Mouse (Mus musculus) midbrain, embryonic 10.5 days (tissue): Measurements from ENCODE around the gene Rgl1. TPM values are rescaled to one million over a fixed set of nuclear protein-coding genes. Genes with fewer than 3 reads are reported as not detected.

ENCODE experiments used
- DNase-seq: peaks from one replicate; pipeline ENCODE4 v3.0.0-alpha.2; 2017; ENCODE audit warnings: low spot score
- H3K27ac ChIP-seq: fragments of 300-500 bp; sonication (generic); replicated peaks from 2 replicates; pipeline ENCODE4 v1.5.1; 2016; ENCODE audit warnings: mild to moderate bottlenecking
- H3K27me3 ChIP-seq: fragments of 300-500 bp; sonication (generic); 2 replicates; pipeline ENCODE4 v1.6.1; 2016; ENCODE audit warnings: low read depth, mild to moderate bottlenecking; ENCODE audit not compliant: poor library complexity, severe bottlenecking
- H3K36me3 ChIP-seq: fragments of 300-500 bp; sonication (generic); 2 replicates; pipeline ENCODE4 v1.6.1; 2016; ENCODE audit warnings: mild to moderate bottlenecking, moderate library complexity
- H3K4me1 ChIP-seq: fragments of 300-500 bp; sonication (generic); 2 replicates; pipeline ENCODE4 v1.6.1; 2016
- H3K4me3 ChIP-seq: fragments of 300-500 bp; sonication (generic); 2 replicates; pipeline ENCODE4 v1.5.1; 2016; ENCODE audit warnings: mild to moderate bottlenecking, moderate library complexity
- H3K9me3 ChIP-seq: fragments of 300-500 bp; sonication (generic); replicated peaks from 2 replicates; pipeline ENCODE4 v1.6.1; 2016; ENCODE audit warnings: mild to moderate bottlenecking
- WGBS: fragments of 180-500 bp; shearing (Covaris S2); methylation state at CpG from one replicate; pipeline ENCODE4 v1.1.7; 2016; 5-methylcytosine and 5-hydroxymethylcytosine counted together
- polyA plus RNA-seq: library from polyadenylated mRNA; unstranded; fragments of >200 nt; fragmentation: Nextera tagmentation; extraction: Ambion mirVana; gene quantifications from 2 replicates; pipeline ENCODE4 v1.2.1, GENCODE M21; 2016

Gene Rgl1
- polyA plus RNA-seq, 1 experiment from 2014 or later: 23.2 TPM

DNA sequence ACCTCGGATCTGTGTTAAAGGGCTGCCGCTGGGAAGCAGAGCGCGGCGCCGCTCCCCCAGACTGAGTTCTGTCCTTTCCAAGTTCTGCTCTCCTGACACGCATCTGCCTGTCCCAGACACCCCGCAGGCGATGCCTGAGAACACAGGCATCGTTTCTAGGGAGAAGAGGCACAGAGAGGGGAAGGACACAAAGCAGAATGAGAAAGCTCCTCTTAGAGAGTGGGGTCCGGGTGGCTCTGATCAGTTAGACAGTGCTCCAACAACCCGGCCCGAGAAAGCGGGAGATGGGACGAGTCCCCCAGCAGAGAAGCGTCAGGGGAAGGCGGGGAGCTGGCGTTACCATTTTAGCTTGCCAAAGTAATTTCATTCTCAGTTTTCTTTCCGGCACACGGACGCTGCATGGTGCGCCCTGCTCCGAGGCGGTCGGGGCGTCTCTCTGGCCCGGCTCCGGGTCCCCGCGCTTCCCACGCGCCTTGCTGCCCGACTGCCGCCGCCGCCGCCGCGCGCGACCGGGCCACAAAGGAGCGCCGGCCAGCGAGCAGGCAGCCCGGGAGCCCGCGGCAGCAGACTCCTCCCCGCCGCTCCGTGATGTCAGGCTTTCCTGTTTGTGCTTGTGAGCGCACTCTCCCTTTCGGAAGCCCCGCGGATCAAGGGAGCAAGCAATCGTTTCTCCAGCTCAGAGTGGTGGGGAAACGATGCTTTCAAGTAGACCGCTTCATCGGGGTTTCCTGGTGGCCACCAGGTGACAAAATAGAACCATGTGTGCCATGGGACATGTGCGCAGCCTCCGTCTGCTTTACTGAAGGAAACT is 141.3 kb downstream of the Rgl1 start:
- DNase-seq: peak; percentile 86
- Histone ChIP-seq H3K9me3 (no peaks in the 10 kb centered on the region), H3K36me3 (peaks cover 7% of the 10 kb centered on the region), H3K27me3 (peaks cover 33% of the 10 kb centered on the region), H3K27ac (peak overlapping the region; percentile 93), H3K4me1 (peaks cover 48% of the 10 kb centered on the region), H3K4me3 (peak overlapping the region; percentile 70)
- under 1% methylated on average over 61 of the region's 61 CpGs for WGBS

DNA sequence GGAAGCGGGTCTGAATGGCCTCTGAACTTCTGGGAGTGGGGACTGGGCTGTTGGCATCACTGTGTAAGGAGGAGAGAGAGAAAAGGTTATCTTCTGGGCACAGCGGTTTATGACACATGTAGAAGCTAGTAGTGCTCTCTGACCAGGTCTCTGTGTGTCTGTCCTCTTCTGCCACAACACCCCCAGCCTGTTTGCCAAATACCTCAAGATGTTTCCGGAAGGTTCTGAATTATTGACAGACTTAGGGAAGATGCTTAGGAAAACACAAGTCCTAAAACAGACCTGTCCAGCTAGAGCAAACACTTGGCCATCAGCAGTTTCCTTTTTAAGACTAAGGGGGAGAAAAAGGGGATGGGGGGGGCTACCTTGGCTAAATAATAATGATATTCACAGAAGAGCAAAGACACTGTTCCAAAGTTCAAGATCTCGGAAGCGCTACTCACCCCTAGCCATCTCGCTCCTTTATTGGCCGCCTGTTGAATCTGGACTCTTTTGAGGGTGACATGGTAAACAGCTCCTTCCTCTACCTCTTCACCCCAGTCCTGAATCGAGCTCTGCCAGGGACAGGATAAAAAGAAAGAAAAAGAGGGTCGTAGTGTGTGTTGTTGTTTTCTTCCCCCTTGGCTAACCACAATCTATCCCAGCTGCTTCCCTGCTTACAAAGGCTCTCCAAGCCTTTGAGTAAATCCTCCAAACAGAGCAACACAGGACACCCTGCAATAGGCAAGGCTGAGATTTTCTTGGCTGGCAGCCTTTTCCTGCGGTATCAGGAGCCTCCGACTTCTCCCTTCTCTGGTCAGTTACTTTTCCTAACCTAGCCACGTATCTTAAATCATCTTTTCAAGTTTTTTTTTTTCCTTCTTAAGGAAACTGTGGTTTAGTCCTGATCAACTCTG is 142.5 kb downstream of the Rgl1 start:
- Histone ChIP-seq H3K9me3 (peaks cover 6% of the 10 kb centered on the region), H3K27me3 (peaks cover 33% of the 10 kb centered on the region), H3K36me3 (peaks cover 19% of the 10 kb centered on the region), H3K27ac (peak overlapping the region; percentile 93), H3K4me3 (peak overlapping the region; percentile 70), H3K4me1 (peaks cover 43% of the 10 kb centered on the region)
- WGBS: 35% methylated on average over 12 of the region's 12 CpGs
- DNase-seq: peak; percentile 24

DNA sequence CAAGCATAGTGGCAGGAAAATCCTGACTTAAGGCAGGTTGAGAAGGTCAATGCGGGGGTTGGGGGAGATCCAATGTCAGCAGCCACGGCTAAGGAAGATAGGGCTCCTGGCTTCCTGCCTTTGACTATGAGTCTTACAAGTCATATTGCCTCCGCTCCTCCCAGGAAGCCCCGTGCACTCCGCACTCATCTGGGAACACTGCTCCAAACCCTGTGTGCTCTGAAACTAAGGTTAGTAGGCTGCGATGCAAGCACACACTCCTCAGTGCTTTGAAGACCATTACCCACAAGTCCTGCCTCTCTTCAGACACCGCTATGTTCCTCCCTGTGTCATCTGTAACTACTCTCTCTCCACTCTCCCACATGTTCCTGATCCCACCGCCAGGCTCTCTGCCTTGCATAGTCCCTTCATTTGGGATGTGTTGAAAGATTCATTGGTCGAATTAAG is 143.4 kb downstream of the Rgl1 start:
- Histone ChIP-seq H3K36me3 (peaks cover 28% of the 10 kb centered on the region), H3K4me1 (peaks cover 43% of the 10 kb centered on the region), H3K9me3 (peaks cover 9% of the 10 kb centered on the region), H3K27ac (no peak overlapping the region), H3K4me3 (no peak overlapping the region; the same call in 1 of the 2 replicates), H3K27me3 (peaks cover 32% of the 10 kb centered on the region)
- no peak for DNase-seq
- 84% methylated on average over 9 of the region's 9 CpGs for WGBS

DNA sequence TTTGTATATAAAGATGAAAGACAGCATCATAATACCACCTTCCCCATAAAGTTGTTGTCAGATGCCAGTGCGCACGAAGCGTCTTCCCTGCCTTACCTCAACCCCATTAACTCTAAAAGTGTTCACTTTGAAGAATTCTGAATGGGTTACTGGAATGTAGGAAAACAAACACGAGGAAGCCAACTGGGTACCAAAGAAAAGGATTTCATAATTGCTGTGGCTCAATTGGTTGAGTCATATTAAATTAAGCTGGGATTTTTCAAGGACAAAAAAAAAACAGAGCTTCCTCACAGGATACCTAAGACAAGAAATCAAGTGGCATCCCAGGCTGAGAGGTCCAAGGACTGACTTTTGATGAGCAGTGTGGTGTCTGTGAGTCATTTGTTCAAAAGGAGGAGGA is 144.5 kb downstream of the Rgl1 start:
- Histone ChIP-seq H3K4me1 (peaks cover 43% of the 10 kb centered on the region), H3K9me3 (peaks cover 9% of the 10 kb centered on the region), H3K4me3 (no peak overlapping the region), H3K27me3 (peaks cover 24% of the 10 kb centered on the region), H3K36me3 (peaks cover 33% of the 10 kb centered on the region), H3K27ac (no peak overlapping the region)
- DNase-seq: no peak
- 84% methylated on average over 4 of the region's 4 CpGs for WGBS

GRCm38 (mm10) chr1:152619396-152619795 is 146.8 kb downstream of the Rgl1 start:
- Histone ChIP-seq H3K27me3 (peaks cover 12% of the 10 kb centered on the region; the same call in 1 of the 2 replicates), H3K4me1 (peaks cover 35% of the 10 kb centered on the region), H3K36me3 (peaks cover 36% of the 10 kb centered on the region), H3K4me3 (no peak overlapping the region), H3K9me3 (peaks cover 9% of the 10 kb centered on the region), H3K27ac (no peak overlapping the region)
- DNase-seq: no peak
- 90% methylated on average over 9 of the region's 9 CpGs for WGBS

DNA sequence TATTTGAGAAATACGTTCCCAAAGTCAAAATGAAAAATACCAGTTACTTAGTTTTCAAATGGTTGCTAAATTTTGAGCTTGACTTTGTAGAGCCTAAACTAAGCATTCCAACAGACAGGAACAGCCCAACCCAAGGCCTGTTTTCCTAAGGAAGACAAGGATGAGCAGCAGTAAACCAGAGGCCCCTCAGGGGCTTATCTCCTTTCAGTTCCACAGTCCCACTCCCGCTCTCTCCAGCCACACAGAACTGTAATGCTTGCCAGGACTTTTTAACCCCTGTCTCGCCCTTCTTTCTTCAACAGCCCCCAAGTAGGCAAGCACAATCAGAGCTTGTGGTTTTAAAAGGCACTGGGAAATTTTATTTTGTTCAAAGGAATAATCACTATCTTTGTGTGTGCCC is 147.3 kb downstream of the Rgl1 start:
- H3K4me1 ChIP-seq: peaks cover 36% of the 10 kb centered on the region
- 88% methylated on average over 3 of the region's 3 CpGs for WGBS
- H3K27me3 ChIP-seq: peaks cover 12% of the 10 kb centered on the region; the same call in 1 of the 2 replicates
- no peak for DNase-seq
- H3K4me3 ChIP-seq: no peak overlapping the region
- H3K27ac ChIP-seq: no peak overlapping the region
- H3K36me3 ChIP-seq: peaks cover 36% of the 10 kb centered on the region
- H3K9me3 ChIP-seq: peaks cover 9% of the 10 kb centered on the region

DNA sequence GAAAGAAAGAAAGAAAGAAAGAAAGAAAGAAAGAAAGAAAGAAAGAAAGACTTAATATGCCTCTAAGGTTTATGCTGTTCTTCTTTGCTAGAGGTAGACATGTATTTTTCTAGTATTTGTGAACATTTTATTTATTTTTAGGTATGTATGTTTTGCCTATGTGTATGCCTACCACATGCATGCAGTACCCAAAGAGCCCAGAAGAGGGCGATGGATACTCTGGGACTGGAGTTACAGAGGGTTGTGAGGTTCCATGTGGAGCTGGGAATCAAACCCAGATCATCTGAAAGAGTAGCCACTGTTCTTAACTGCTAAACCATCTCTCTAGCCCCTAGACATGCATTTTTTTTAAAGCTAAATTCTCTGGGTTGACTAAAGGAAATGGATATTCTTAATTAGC is 147.8 kb downstream of the Rgl1 start:
- H3K9me3 ChIP-seq: peaks cover 9% of the 10 kb centered on the region
- 47% methylated on average over 1 of the region's 1 CpGs for WGBS
- DNase-seq: no peak
- peaks cover 7% of the 10 kb centered on the region; the same call in 1 of the 2 replicates for H3K27me3 ChIP-seq
- peaks cover 31% of the 10 kb centered on the region for H3K4me1 ChIP-seq
- no peak overlapping the region for H3K27ac ChIP-seq
- peaks cover 36% of the 10 kb centered on the region for H3K36me3 ChIP-seq
- no peak overlapping the region for H3K4me3 ChIP-seq

- Histone ChIP-seq H3K4me1 (peaks cover 25% of the 10 kb centered on the region), H3K27ac (no peak overlapping the region), H3K4me3 (no peak overlapping the region), H3K36me3 (peaks cover 41% of the 10 kb centered on the region), H3K27me3 (0 out of 2 replicates have a peak, but pooled peaks cover 3% of the 10 kb centered on the region), H3K9me3 (peaks cover 9% of the 10 kb centered on the region)
- no peak for DNase-seq
- 90% methylated on average over 10 of the region's 10 CpGs for WGBS
Observed at GRCm38 (mm10) chr1:152617745-152618342, 148.3 kb downstream of the Rgl1 start.

DNA sequence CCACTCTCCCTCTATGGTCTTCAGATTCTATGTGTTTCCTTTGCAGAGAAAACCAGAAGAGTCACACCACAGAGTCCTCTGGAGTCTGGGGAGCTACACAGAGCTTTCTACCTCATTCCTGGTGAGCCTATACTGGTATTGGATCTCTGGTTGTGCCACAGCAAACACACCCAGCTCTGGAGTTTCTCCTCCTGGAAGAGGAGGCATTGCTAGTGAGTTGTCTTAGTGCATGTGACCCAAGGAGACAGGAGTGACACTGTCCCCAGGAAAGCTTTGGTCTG is 149.4 kb downstream of the Rgl1 start:
- H3K36me3 ChIP-seq: peaks cover 45% of the 10 kb centered on the region
- peaks cover 9% of the 10 kb centered on the region for H3K9me3 ChIP-seq
- DNase-seq: no peak
- 0 out of 2 replicates have a peak overlapping the region, but pooled peaks have one; percentile 17 for H3K27ac ChIP-seq
- H3K4me3 ChIP-seq: no peak overlapping the region
- peaks cover 19% of the 10 kb centered on the region for H3K4me1 ChIP-seq
- no peaks in the 10 kb centered on the region for H3K27me3 ChIP-seq

DNA sequence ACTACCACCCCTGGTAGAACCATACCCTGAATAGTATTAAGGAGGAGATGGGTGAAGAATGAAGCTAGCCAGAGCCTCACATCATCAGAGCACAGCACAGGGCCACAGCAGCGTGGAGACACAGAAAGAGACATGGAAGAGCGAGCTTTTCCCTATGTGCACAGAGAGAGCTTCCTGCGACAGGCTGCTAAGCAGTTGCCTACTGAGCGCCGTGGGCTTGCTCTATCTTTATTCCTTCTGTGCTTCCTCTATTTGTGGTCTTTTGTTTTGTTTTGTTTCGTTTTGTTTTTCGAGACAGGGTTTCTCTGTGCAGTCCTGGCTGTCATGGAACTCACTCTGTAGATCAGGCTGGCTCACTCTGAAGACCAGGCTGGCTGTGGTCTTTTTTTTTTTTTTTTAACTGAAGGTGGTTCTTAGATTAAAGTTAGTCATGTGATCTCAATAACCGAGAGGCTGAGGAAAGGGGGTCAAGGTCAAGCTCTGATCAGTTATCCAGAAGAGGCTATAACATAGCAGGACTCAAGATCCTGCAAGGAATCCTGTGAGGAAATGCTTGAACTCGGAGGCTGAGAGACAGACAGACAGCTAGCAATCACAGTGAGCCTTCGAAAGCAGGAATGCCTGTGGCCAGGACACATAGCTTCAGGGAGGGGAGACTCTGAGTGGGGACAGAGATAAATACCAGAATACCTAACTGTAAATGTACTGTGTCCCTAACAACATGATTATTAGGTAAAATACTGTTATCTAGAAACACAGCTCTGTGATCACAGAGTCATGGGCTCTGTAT is 150.0 kb downstream of the Rgl1 start:
- no peak overlapping the region for H3K4me3 ChIP-seq
- H3K4me1 ChIP-seq: peaks cover 19% of the 10 kb centered on the region
- peaks cover 9% of the 10 kb centered on the region for H3K9me3 ChIP-seq
- no peak overlapping the region for H3K27ac ChIP-seq
- WGBS: 81% methylated on average over 10 of the region's 10 CpGs
- DNase-seq: no peak
- H3K36me3 ChIP-seq: peaks cover 45% of the 10 kb centered on the region
- no peaks in the 10 kb centered on the region for H3K27me3 ChIP-seq

- peak overlapping the region; percentile 33; the same call in 1 of the 2 replicates for H3K27ac ChIP-seq
- WGBS: 78% methylated on average over 7 of the region's 7 CpGs
Observed at GRCm38 (mm10) chr1:152614743-152615380, 151.3 kb downstream of the Rgl1 start.

More at GRCm38 (mm10) chr1:152614743-152615380, 151.3 kb downstream of the Rgl1 start:
- H3K36me3 ChIP-seq: peaks cover 50% of the 10 kb centered on the region
- peaks cover 24% of the 10 kb centered on the region for H3K4me1 ChIP-seq
- peaks cover 9% of the 10 kb centered on the region for H3K9me3 ChIP-seq
- no peak for DNase-seq
- H3K4me3 ChIP-seq: no peak overlapping the region
- H3K27me3 ChIP-seq: no peaks in the 10 kb centered on the region
